In the genomic region with DNA sequence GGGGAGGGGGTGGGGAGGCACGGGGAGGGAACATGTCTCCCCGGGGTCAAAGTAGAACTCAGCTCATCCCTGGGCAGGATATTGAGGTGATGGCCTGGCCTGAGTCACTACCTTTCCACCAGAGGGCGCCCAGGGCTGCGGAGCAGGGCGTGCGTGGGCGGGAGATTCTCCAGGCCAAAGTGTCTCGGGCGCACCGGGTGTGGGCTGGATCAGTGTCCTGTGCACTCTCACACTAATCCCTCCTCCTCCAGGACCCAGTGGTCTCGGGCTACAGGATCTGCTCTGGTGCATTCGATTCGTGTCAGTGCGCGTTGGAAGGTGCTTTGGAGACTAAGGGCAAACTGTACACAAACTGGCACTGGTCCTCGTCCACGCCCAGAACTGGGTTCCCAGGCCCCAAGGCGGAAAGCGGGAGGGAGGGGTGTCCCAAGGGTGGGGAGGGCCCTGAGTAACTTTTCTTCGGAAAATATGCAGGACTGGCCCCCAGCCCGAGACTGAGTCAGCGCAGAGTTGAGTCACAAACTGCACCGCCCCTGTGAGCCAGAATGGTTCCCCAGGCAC, we compare ENCODE assay signal across 8 mouse cellular contexts. TPM values are rescaled to one million over a fixed set of nuclear protein-coding genes. Genes with fewer than 3 reads are reported as not detected.
DNase-seq lines count a peak whose midpoint lies in the region; ATAC-seq lines count a peak whose summit lies in the region.

No protein-coding gene starts in this region.

- ATAC-seq in inflammation-experienced regulatory T-cells, adult 6 months: peak; percentile 31
- peak; percentile 53 for ATAC-seq in megakaryocyte progenitor cell, adult 5-6 weeks (replicated peaks; ENCODE audit: poor library complexity)

- peak; percentile 90 to 97 for DNase-seq in adrenal gland, adult (ENCODE audit: inconsistent age in 2 of 2, low spot score in 1 of 2)
- DNase-seq in embryo, embryonic 10.5 days (ENCODE audit: low spot score): peak; percentile 86
- peak; percentile 93 for DNase-seq in gastrocnemius, postnatal 25 days
- peak; percentile 60 for DNase-seq in left cerebral cortex, postnatal 14 days (ENCODE audit: low spot score in 2 of 2)
- peak; percentile 59 to 80 for DNase-seq in right cerebral cortex, postnatal 10 days (ENCODE audit: low spot score in 2 of 2)
- DNase-seq in urinary bladder, postnatal 14 days (ENCODE audit: low spot score): peak; percentile 93

- intact Hi-C loops in left cerebral cortex, postnatal 14 days (cut with DNase I): no loop called here

RNA-seq across cellular contexts. Expression of gene Nop53, which starts 2.6 kb away (rescaled TPM):
- total RNA-seq in gastrocnemius, postnatal 25 days (2021): 100 to 1,000 TPM in 1 of 2 experiments, 10 to 100 TPM in 1; 86.8 to 101 TPM
- polyA plus RNA-seq in inflammation-experienced regulatory T-cells, adult 6 months (2017; shearing (Covaris generic)): 100 to 1,000 TPM; 272 to 320 (median 288) TPM
- 100 to 1,000 TPM in 1 of 2 experiments, 10 to 100 TPM in 1; 97.9 to 106 TPM for total RNA-seq in left cerebral cortex, postnatal 14 days (2021)
- 64.0 and 65.0 TPM in 2 replicates for total RNA-seq in megakaryocyte progenitor cell, adult 5-6 weeks (2015)
- 230 and 286 TPM in 2 replicates for total RNA-seq in megakaryocyte progenitor cell, adult 5-6 weeks (2017)

RNA-seq across cellular contexts. Expression of gene Ehd2, which starts 18.9 kb away (rescaled TPM):
- total RNA-seq in gastrocnemius, postnatal 25 days (2021): 10 to 100 TPM; 44.5 to 66.1 TPM
- under 1 TPM in 2 of 3 experiments, not detected in 1; 0.19 to 0.34 TPM for polyA plus RNA-seq in inflammation-experienced regulatory T-cells, adult 6 months (2017; shearing (Covaris generic))
- total RNA-seq in left cerebral cortex, postnatal 14 days (2021): 1 to 10 TPM; 6.8 to 8.4 TPM
- total RNA-seq in megakaryocyte progenitor cell, adult 5-6 weeks (2015): 0.07 and 0.27 TPM in 2 replicates
- total RNA-seq in megakaryocyte progenitor cell, adult 5-6 weeks (2017): 0.21 and 0.24 TPM in 2 replicates

RNA-seq across cellular contexts. Expression of gene Selenow, which starts 26.3 kb away (rescaled TPM):
- total RNA-seq in gastrocnemius, postnatal 25 days (2021): 1,000 to 10,000 TPM; 1,236 to 1,328 TPM
- polyA plus RNA-seq in inflammation-experienced regulatory T-cells, adult 6 months (2017; shearing (Covaris generic)): 100 to 1,000 TPM; 681 to 943 (median 889) TPM
- 1,000 to 10,000 TPM; 1,549 to 1,751 TPM for total RNA-seq in left cerebral cortex, postnatal 14 days (2021)
- total RNA-seq in megakaryocyte progenitor cell, adult 5-6 weeks (2015): 69.8 and 85.4 TPM in 2 replicates
- total RNA-seq in megakaryocyte progenitor cell, adult 5-6 weeks (2017): 23.7 and 30.0 TPM in 2 replicates

Comparison
In these comparisons a context has a peak if more than half of its experiments do, and no peak if none do; other contexts are left out.
1. Peak in every context shown above with its lines: DNase-seq and ATAC-seq.
2. RNA of gene Ehd2, which starts 18.9 kb away (total RNA-seq): 44.5 to 66.1 TPM in gastrocnemius, postnatal 25 days and 6.8 to 8.4 TPM in left cerebral cortex, postnatal 14 days; 0.07 to 0.27 TPM in megakaryocyte progenitor cell, adult 5-6 weeks; every median in the first group is over 4 times any median in the second.
3. RNA of gene Selenow, which starts 26.3 kb away (total RNA-seq): 1,549 to 1,751 TPM in left cerebral cortex, postnatal 14 days and 1,236 to 1,328 TPM in gastrocnemius, postnatal 25 days; 23.7 to 85.4 TPM in megakaryocyte progenitor cell, adult 5-6 weeks; every median in the first group is over 10 times any median in the second.